Mouse (Mus musculus) C2C12 (cell line): ENCODE results near the gene Abcc9.

Source experiments
- CEBPB ChIP-seq: IDR thresholded peaks from one replicate; pipeline ENCODE4 v1.6.1; 2011; ENCODE audit warnings: low read depth, mild to moderate bottlenecking, control low read depth, moderate library complexity
- CTCF ChIP-seq: IDR thresholded peaks from one replicate; pipeline ENCODE4 v1.5.1; 2011; ENCODE audit not compliant: control insufficient read depth, insufficient read depth, insufficient read length
- FOSL1 ChIP-seq: IDR thresholded peaks from one replicate; pipeline ENCODE4 v1.8.0; 2011; ENCODE audit warnings: mild to moderate bottlenecking, low read length; ENCODE audit not compliant: poor library complexity, insufficient read depth, severe bottlenecking
- MAX ChIP-seq: IDR thresholded peaks from one replicate; pipeline ENCODE4 v1.6.1; 2011; ENCODE audit warnings: mild to moderate bottlenecking, control low read depth
- MYOD1 ChIP-seq: IDR thresholded peaks from one replicate; pipeline ENCODE4 v1.6.1; 2011; ENCODE audit warnings: low read depth; ENCODE audit not compliant: control insufficient read depth, insufficient read length
- USF1 ChIP-seq: IDR thresholded peaks from one replicate; pipeline ENCODE4 v1.6.1; 2011; ENCODE audit warnings: low read depth, mild to moderate bottlenecking, control low read depth, moderate library complexity

DNA sequence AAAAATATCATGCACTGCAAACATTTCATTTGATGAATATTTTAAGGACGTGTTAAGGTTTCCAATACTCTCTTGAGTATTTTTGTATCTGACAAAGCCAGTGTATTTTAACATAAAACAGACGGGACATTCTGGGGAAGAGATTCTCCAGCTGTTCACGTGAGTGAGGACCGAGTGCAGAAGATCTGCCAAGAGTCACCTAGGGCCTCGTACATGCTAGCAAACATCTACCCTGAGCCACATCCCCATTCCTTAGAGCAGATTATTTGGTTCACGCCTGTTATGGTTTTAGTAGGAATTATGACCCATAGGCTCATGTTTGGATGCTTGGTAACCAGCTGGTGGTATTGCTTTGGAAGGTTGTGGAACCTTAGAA lies 159.3 kb downstream of the Abcc9 start:
- TF ChIP-seq CTCF, result no peak
- no peak for TF ChIP-seq USF1
- no peak for TF ChIP-seq MYOD1
- no peak for TF ChIP-seq MAX
- no peak for TF ChIP-seq CEBPB
- no peak for TF ChIP-seq FOSL1
